Mouse (Mus musculus): ENCODE results near the gene Slc52a3. TPM values are rescaled to one million over a fixed set of nuclear protein-coding genes. Genes with fewer than 3 reads are reported as not detected.

Gene Slc52a3
- total and polyA plus RNA-seq, 3 experiments = 14.8 to 17.0 TPM; not detected in 1

- TF ChIP-seq GATA1 (IDR thresholded peaks at IDR 0.05; ENCODE audit: low read depth, low read length) = no peak
- TF ChIP-seq MAFK (IDR thresholded peaks at IDR 0.05; ENCODE audit: borderline replicate concordance, low read depth, low read length) = no peak
Measured at GRCm38 (mm10) chr2:151976067-151976466, 20.2 kb upstream of the Slc52a3 start.

DNA sequence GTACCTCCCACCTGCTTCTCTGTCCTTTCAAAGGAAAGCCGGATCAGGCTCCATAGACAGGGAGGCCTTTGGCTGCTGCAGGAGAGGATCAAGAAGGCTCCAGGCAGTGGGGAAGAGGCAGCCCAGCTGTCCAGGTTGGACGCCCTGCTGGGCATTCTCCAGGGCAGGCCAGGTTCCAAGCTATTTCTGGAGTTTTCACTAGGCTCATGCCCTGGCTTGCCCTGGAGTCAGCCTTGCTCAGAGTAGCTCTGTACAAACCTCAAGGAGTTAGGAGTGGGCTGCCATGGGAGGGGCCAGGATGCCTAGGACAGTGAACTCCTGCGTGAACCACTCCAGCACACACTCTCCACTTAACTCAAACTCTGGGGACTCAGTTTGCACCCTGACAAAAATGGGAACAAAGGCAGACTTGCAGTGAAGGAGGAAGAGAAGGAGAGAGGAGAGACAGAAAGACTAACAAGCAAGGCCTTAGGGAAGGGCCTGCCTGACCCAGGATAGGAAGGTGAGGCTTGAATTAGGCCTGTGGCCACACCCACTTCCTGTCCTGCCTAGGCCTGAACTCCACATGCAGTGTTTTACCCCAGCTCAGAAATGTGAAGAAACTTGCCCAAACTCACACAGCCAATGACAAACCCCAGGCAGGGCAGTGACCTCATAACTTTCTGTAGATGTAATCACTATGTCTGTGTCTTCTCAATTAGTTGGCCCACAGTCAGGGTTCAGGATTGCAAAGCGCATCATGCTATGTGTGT lies 18.4 kb upstream of the Slc52a3 start:
- Histone ChIP-seq H3K9ac (ENCODE audit: control insufficient read depth, low read depth, low read length, poor library complexity, severe bottlenecking) (no peak overlapping the region), H3K79me2 (ENCODE audit: control insufficient read depth, insufficient read depth, low read length, poor library complexity) (peaks cover 7% of the 10 kb centered on the region), H3K27ac (ENCODE audit: control insufficient read depth, low read depth, low read length) (no peak overlapping the region), H3K27me3 (ENCODE audit: control insufficient read depth in 1 of 2, insufficient read depth in 2 of 2, low read length in 2 of 2) (no peaks in the 10 kb centered on the region), H3K36me3 (ENCODE audit: control insufficient read depth in 1 of 2, insufficient read depth in 2 of 2, low read length in 2 of 2) (peaks cover 0 to 2% of the 10 kb centered on the region in 2 experiments; a peak in 1 of 4 replicates), H3K4me3 (ENCODE audit: control insufficient read depth in 1 of 2, insufficient read depth in 1 of 2, low read depth in 2 of 2, low read length in 2 of 2) (no peak overlapping the region), H3K4me1 (ENCODE audit: control insufficient read depth in 1 of 2, insufficient read depth in 2 of 2, low read length in 2 of 2) (peaks cover 0 to 22% of the 10 kb centered on the region in 2 experiments; a peak in 2 of 4 replicates), H3K9me3 (replicated peaks; ENCODE audit: insufficient read depth, low read length) (no peaks in the 10 kb centered on the region)
- TF ChIP-seq UBTF (IDR thresholded peaks at IDR 0.05; ENCODE audit: borderline replicate concordance, insufficient read depth, low read depth, low read length) (no peak), MYC (IDR thresholded peaks at IDR 0.05; ENCODE audit: low read depth, low read length) (no peak)
- no peak for DNase-seq (ENCODE audit: low read depth, low spot score)

More at GRCm38 (mm10) chr2:151976067-151976466, 20.2 kb upstream of the Slc52a3 start:
- no peak for DNase-seq (ENCODE audit: low read depth, low spot score)
- H3K4me3 ChIP-seq (ENCODE audit: control insufficient read depth in 1 of 2, insufficient read depth in 1 of 2, low read depth in 2 of 2, low read length in 2 of 2) = no peak overlapping the region
- no peaks in the 10 kb centered on the region for H3K27me3 ChIP-seq (ENCODE audit: control insufficient read depth in 1 of 2, insufficient read depth in 2 of 2, low read length in 2 of 2)
- peaks cover 0 to 22% of the 10 kb centered on the region in 2 experiments; a peak in 2 of 4 replicates for H3K4me1 ChIP-seq (ENCODE audit: control insufficient read depth in 1 of 2, insufficient read depth in 2 of 2, low read length in 2 of 2)
- H3K79me2 ChIP-seq (ENCODE audit: control insufficient read depth, insufficient read depth, low read length, poor library complexity) = peaks cover 7% of the 10 kb centered on the region
- H3K36me3 ChIP-seq (ENCODE audit: control insufficient read depth in 1 of 2, insufficient read depth in 2 of 2, low read length in 2 of 2) = peaks cover 0 to 2% of the 10 kb centered on the region in 2 experiments; a peak in 1 of 4 replicates
- no peak overlapping the region for H3K9ac ChIP-seq (ENCODE audit: control insufficient read depth, low read depth, low read length, poor library complexity, severe bottlenecking)
- no peak overlapping the region for H3K27ac ChIP-seq (ENCODE audit: control insufficient read depth, low read depth, low read length)
- H3K9me3 ChIP-seq (replicated peaks; ENCODE audit: insufficient read depth, low read length) = no peaks in the 10 kb centered on the region

DNA sequence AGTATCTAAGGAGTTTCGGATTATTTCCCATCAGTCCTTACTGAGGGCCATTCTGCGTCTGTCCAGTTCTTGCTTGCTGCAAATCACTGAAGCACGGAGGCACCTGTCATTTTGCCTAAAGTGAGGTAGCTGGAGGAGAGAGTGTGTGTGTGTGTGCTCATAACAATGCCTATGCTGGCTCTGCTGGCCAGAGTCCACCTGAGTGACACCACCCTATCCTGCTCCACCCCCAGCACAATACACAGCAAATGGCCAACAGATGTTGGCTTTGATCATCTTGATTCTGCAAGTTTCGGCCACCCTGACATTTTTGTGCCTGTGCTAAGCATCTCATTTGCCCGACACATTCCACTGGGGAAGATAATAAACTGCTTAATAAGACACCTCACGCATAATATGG lies 17.8 kb upstream of the Slc52a3 start:
- no peak for TF ChIP-seq MEF2A (IDR thresholded peaks at IDR 0.05; ENCODE audit: extremely low read depth, insufficient replicate concordance, low read depth, low read length, poor library complexity, severe bottlenecking)
- TF ChIP-seq EP300 (IDR thresholded peaks at IDR 0.05; ENCODE audit: low read depth in 1 of 2, low read length in 2 of 2) = no peak
- no peak for TF ChIP-seq NELFE (IDR thresholded peaks at IDR 0.05; ENCODE audit: low read depth, low read length)
- TF ChIP-seq TCF12 (IDR thresholded peaks at IDR 0.05; ENCODE audit: low read depth, low read length) = no peak
- no peak for TF ChIP-seq RCOR1 (IDR thresholded peaks at IDR 0.05; ENCODE audit: low read depth, low read length)
- TF ChIP-seq MAZ (IDR thresholded peaks at IDR 0.05; ENCODE audit: low read depth, low read length) = no peak
- no peak for TF ChIP-seq JUND (IDR thresholded peaks at IDR 0.05; ENCODE audit: low read depth, low read length)
- TF ChIP-seq CTCF (IDR thresholded peaks at IDR 0.05 in 2 of 3, conservative IDR thresholded peaks at IDR 0.05 in 1 of 3; ENCODE audit: control insufficient read depth in 1 of 3, insufficient read depth in 1 of 3, low read depth in 2 of 3, low read length in 3 of 3, poor library complexity in 1 of 3, severe bottlenecking in 1 of 3) = no peak
- TF ChIP-seq USF2 (IDR thresholded peaks at IDR 0.05; ENCODE audit: borderline replicate concordance in 1 of 2, insufficient read depth in 1 of 2, low read depth in 1 of 2, low read length in 2 of 2) = no peak
- no peak for TF ChIP-seq USF1 (IDR thresholded peaks at IDR 0.05; ENCODE audit: low read depth, low read length)
- TF ChIP-seq GABPA (IDR thresholded peaks at IDR 0.05; ENCODE audit: low read depth, low read length) = no peak
- TF ChIP-seq UBTF (IDR thresholded peaks at IDR 0.05; ENCODE audit: borderline replicate concordance, insufficient read depth, low read depth, low read length) = no peak
- TF ChIP-seq TAL1 (IDR thresholded peaks at IDR 0.05; ENCODE audit: low read length) = no peak
- no peak for TF ChIP-seq ZC3H11A (IDR thresholded peaks at IDR 0.05; ENCODE audit: low read depth, low read length)
- TF ChIP-seq POLR2AphosphoS5 (IDR thresholded peaks at IDR 0.05; ENCODE audit: borderline replicate concordance, low read depth, low read length) = no peak
- TF ChIP-seq SMC3 (IDR thresholded peaks at IDR 0.05; ENCODE audit: low read depth, low read length) = no peak
- no peak for TF ChIP-seq MYC (IDR thresholded peaks at IDR 0.05; ENCODE audit: low read depth, low read length)
- Histone ChIP-seq H3K4me1 (ENCODE audit: control insufficient read depth in 1 of 2, insufficient read depth in 2 of 2, low read length in 2 of 2) (peaks cover 0 to 22% of the 10 kb centered on the region in 2 experiments; a peak in 2 of 4 replicates), H3K9ac (ENCODE audit: control insufficient read depth, low read depth, low read length, poor library complexity, severe bottlenecking) (no peak overlapping the region)

More for the DNA sequence above, 17.8 kb upstream of the Slc52a3 start:
- Histone ChIP-seq H3K27ac (ENCODE audit: control insufficient read depth, low read depth, low read length) (no peak overlapping the region), H3K9me3 (replicated peaks; ENCODE audit: insufficient read depth, low read length) (no peaks in the 10 kb centered on the region), H3K79me2 (ENCODE audit: control insufficient read depth, insufficient read depth, low read length, poor library complexity) (peaks cover 7% of the 10 kb centered on the region), H3K27me3 (ENCODE audit: control insufficient read depth in 1 of 2, insufficient read depth in 2 of 2, low read length in 2 of 2) (no peaks in the 10 kb centered on the region), H3K36me3 (ENCODE audit: control insufficient read depth in 1 of 2, insufficient read depth in 2 of 2, low read length in 2 of 2) (peaks cover 0 to 2% of the 10 kb centered on the region in 2 experiments; a peak in 1 of 4 replicates), H3K4me3 (ENCODE audit: control insufficient read depth in 1 of 2, insufficient read depth in 1 of 2, low read depth in 2 of 2, low read length in 2 of 2) (no peak overlapping the region)
- DNase-seq (ENCODE audit: low read depth, low spot score) = no peak
